Mouse (Mus musculus): ENCODE data around the gene Lhpp.

Lhpp gene

DNA sequence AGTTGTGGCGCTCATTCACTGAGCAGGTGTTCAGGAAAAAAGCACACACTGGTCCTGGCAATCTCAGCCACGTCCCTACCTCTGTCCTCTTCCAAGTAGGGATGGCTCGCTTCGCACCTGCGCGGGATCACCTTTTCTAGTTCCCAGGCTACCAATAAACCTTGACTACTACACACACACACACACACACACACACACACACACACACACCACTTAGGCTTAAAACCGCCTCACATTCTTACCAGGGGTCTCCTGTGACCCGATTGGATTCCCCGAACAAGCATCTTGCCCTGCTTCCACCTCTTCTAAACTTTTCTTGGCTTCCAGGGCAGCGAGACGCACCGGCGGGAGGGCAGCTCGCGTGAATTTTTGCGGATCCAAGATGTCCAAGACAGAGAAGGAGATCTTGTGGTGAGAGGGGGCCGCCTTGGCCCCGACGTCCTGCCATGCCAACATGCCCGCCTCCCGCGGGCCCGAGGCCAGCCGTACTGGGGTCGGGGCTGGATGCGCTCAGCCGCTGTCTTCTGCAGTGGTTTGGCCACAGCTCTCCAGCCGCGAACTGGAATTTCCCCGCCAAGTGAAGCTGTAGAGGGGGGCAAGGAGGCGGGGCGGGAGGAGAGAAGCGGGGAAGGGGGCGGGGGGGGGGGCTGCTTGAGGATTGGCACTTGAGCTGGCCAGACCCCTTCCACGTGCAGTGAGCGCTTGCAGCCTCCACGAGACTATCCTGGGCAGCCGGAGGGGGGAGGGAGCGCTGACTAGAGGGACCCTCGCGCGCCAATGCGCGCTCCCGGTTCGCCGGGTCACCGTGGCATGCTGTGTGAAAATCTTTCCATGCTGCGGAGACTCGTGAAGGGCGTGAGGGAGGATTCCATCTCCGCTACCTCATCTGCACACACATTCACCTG lies 11.1 kb upstream of the Lhpp start, which contains the start of gene Nkx1-2:
Gene Nkx1-2, minus strand, starts transcription at position 567 of the 905 bp plus-strand sequence.
- DNase-seq (ENCODE audit: low spot score in 2 of 2) = no peak

DNA sequence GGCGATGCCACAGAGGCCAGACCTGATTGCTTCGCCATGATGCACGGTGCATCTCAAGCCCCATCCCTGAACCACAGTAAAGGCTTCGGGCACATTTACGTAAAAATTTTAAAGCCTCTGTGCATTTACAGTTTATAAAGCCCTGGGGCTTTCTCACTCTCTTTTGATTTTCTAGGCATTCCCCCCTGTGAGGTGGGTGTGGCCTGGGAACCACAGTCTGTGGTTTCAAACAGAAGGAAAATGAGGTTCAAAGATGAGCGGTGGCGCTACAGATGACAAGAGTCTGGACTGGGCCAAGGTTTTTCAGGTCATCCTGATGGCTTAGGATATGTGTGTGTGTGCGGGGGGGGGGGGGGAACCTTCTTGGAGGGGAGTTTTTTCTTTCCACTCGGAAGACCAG lies 10.4 kb upstream of the Lhpp start:
- no peak for DNase-seq (ENCODE audit: low spot score in 2 of 2)

DNA sequence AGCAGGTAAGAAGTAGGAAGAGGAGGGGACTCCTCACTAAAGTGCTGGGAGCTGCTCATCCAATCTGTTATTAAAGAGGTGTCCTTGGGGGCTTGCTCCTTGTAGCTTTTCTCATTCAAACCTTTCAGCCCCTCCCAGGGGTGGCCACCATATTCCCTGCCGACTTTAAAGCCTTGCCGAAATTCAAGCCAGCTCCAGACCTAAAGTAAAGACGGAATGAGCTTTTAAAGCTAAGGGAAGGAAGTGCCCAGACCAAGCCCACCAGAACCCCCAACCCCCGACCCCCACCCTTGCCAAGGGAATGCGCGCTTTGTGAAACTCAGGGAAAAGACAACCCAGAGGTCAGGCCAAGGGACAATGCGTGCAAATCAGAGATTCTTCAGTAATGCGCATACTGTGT lies 9.5 kb upstream of the Lhpp start:
- no peak for DNase-seq (ENCODE audit: low spot score in 2 of 2)

DNA sequence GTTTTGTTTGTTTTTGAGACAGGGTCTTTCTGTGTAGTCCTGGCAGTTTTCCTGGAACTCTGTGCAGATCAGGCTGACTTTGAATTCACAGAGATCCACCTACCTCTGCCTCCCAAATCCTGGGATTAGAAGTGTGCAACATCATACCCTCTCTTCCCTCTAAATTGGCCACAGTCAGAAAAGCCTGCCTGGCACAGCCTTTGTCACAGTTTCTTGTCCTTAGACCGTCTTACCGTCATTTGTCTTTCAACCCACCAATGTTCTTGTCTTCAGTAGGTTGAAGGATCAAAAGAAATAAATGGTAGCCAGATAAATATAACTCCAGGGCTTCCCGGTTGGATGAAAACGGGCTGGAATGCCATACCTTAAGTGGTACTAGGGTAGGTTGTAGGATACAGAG lies 5.7 kb upstream of the Lhpp start:
- DNase-seq (ENCODE audit: low spot score in 2 of 2) = no peak

DNA sequence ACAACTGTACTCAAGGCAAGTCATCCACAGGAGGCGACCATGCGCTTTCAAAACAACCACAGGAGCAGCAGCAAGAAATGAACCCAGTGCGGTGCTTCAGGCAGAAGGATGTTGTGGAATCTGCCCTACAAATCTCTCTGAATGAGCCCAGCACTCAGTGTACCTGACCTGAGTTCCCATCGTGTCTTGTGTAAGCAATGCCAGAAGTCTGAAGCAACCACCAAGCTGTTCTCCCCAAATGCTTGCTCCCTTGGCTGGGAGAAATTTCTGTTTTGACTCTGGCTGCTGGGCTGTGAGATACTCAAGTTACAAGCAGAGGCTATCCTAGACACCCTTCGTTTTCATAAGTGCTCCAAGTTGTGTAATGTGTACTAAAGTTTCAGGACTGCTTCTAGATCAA lies 4.7 kb upstream of the Lhpp start:
- DNase-seq (ENCODE audit: low spot score in 2 of 2) = no peak

DNA sequence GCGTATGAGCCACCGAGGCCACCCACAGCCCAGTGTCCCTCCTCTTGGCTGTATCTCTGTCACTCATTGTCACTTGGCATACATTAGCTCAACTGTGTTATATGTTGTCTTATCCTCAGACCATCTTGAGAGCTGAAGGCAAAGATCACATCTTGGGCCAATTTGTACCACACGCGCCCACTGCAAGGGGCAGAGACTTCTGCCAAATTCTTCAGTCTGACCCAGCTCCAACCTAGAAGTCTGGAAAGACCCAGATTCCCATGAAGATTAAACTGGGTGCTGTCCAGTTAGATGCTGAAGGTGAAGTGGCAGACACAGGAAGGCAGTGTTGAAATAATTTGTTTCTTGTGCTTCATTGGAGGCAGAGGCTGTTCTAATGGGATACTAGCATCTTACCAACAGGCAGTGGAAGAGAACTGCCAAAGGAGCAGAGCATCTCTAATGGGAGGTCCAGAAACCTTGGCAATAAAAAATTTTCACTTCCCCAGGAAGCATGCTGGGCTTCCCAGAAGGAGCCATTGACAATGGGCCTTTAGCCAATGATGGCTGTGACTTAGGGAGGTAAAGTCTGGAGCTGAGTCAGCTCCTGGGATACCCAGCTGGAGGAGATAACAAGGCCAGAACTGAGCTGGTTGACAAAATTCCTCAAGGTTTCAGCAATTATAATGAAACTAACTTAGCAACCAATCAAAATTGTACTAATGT lies 2.0 kb upstream of the Lhpp start:
- no peak for DNase-seq (ENCODE audit: low spot score in 2 of 2)

DNA sequence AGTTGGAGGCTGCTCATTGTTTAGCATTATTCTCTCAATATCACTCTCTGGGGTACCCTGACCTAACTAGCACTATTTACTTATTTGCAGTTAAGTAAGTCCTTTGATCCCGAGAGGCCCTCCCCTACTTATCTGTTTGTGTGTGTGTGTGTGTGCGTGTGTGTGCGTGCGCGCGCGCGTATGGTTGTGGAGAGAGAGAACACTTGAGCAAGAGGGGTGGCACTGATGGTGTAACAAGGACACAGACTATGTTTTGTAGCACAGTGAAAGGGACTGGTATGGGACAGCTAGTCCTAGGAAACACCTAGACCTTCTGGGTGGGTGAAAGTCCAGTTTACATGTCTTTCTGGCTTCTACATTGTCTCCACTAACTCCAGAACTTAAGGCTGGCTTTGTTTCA lies 1.1 kb downstream of the Lhpp start:
- no peak for DNase-seq (ENCODE audit: low spot score in 2 of 2)

DNA sequence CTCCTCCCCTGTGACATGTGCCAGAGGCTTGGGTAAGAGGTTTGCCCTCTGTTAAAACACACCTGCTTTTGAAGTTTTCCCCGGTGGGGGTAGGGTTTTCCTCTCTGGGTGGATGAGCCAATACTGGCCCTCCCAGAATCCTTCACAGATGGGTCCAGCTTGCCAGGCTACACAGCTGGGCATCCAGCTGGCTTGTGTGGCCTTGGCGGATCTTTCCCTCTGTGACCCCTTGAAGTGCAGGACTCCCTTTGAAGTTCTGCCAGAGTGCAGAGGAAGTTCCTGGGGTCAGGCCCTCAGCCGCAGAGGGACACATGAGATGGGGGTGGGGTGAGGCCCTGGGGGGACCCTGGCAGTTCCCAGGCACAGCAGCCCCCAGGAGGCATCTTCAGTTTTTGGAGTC lies 4.9 kb downstream of the Lhpp start:
- no peak for DNase-seq (ENCODE audit: low spot score in 2 of 2)

DNA sequence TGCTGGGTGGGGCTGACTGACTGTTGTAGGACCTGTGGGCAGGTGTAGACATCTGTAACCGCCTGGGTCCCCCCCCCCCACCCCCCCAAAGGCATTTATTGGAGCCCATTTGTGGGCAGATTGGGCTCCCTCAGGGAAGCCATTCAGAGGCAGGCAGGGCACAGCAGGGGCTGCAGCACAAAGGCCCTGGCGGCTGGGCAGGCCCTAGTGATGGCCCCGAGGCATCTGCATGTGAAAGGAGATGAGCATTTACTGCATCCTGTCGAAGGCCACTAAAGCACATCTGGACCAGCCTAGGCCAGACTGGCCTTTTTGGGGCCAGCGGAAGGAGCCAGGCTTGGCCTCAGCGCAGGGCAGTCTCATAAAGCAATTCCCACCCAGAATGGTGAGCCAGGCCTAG lies 6.0 kb downstream of the Lhpp start:
- no peak for DNase-seq (ENCODE audit: low spot score in 2 of 2)

DNA sequence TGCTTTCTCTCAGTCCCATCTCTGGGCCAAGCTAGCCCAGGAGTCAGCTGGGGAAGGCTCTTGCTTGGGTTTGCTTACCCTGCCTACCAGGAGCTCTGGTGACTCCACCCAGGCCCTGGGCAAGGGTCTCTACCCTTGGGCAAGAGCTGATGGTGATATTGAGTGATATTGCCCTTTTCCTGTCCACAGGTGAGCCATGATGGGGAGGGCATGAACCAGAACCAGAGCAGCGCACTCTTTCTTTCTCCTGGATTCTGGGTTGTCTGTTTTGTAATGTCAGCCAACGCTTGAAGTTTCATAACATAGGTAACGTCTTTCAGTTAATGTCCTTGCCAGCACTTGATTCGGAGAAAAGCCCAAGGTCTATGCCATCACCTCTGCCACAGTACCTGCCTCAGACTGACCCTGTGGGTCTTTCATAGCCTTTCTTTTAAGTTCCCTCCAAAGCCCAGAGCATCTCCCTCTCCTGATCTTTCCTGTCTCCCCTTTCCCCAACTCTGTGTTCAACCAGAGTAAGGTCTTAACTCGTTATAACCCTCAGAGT lies 6.7 kb downstream of the Lhpp start:
- no peak for DNase-seq (ENCODE audit: low spot score in 2 of 2)

DNA sequence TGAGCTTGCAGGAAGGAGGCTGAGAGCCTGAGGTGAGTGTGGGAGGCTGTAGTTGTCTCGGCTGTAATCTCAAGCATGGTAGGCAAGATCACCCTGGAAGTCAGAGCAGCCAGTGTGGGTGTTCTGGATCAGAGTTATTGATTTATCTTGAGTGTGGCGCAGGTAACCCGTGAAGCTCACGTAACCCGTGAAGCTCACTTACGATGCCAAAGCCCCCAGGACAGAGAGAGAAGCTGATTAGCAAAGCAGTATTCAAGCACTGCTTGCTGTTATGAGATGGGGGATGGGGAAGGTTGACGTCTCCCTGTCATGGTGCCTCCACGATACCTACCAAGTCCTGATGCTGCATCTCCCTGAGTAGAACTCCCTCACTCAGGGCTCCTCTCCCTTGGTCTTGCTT lies 9.1 kb downstream of the Lhpp start:
- DNase-seq (ENCODE audit: low spot score in 2 of 2) = no peak

DNA sequence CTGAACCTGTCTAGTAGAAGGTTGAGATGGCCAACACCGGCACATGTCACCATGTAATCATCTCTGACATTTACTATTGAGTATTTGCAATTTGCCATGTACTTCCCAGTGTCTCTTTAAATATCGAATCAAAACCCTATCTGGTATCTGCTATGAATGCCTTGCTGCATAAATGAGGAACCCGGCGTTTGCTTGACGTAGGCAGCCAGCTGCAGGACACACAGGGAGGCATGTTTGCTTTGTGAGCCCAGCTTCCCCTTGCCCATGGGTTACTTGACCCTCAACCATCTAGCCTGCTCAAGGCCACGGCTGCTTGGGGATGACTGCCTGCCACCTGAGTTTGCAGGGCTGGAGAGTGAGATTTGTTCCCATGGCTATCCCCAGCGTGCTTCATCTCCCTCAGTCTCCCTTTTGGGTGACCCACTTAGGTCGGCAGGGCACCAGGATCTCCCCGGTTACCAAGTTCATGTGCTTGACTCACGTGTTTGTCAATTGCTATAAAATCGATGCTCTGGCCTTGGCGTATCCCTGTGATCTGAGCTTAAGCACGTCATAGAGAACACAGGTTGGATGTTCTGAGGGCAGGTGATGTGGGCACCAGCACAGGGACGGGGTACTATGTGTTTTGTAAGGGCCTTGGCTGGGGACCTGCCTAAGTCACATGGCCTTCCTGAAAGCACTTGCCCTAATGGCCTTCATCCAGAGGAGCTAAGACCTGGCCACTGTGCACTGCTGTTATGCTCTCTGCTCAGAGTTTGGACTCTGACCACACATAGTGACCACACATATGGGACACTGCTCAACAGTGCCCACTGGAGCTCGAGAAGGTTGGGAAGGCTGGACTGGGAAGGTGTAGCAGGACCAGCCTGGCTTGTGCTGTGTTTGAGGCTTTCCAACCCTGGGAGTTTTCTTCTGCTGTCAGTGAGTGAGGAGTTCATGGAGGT lies 9.8 kb downstream of the Lhpp start:
- DNase-seq (ENCODE audit: low spot score in 2 of 2) = no peak

DNA sequence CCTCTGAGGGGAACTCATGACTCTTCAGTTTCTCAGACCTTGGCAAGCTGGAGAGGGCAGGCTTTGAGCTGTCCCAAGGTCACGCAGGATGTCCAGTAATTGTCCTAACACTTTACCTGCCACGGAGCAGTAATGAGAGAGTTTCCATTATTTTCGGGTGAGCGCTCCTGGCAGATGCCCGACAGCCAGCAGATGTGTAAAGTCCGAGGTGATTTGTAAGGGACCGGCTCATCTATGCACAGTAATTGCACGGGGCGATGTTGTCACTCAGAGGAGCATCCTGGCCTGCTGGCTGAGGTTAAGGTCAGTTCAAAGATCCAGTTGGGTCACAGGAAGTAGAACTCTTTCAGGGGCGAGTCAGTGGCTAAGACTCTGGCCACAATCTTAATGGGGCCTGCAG lies 13.7 kb downstream of the Lhpp start:
- no peak for DNase-seq (ENCODE audit: low spot score in 2 of 2)

DNA sequence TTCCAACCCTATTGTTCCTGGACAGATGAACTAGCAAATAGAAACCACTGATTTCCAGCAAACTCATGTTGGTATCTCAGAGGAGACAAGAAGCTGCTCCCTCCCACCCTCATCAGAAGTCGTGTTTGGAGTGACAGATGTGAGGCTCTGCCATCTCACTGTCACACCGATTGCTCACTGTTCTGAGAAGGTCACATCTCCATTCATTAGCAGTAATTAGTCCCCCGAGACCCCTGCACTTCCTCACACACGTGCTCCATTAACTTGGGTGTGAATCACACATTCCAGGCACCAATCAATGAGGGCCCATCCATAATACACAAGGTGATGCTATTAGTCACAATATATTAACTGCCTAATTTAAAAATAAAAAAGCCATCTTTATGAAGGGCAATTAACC lies 15.7 kb downstream of the Lhpp start:
- DNase-seq (ENCODE audit: low spot score in 2 of 2) = no peak

DNA sequence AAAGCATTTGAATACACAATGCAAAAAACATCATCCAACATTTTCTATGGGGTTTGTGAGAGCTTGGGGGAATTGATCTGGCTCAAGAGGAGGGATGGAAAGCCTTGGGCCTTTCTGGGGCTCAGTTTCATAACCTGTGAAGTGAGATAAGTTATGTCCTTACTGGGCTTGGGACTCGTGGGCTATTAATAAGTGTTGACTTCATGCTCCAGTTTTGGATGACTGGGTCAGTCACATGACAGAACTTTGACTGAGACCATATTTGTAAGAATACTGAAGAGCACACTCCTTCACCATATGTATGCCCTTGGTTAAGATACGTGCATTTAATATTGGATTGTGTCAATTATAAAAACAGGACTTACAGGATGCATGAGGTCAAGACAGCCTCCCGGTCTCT lies 17.0 kb downstream of the Lhpp start:
- DNase-seq (ENCODE audit: low spot score in 2 of 2) = peak; percentile 51 to 56

DNA sequence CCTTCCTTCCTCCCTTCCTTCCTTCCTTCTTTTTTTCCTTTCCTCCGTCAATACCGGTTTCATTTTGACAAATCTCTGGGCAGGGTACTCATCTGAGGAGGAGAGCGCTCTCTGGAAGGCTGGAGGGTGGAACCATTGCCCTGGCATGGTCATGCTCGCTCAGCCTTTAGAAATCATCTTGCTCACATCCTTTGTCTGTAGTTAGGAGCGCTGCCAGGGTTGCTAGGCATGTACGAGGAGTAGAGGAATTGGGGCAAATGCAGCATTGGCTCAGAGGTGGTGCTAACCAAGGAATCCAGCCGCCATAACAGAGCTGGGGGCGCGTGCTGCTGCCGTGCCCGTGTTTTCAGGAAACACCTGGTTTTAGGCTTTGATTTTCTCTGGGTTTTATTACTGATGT lies 20.9 kb downstream of the Lhpp start:
- no peak for DNase-seq (ENCODE audit: low spot score in 2 of 2)

DNA sequence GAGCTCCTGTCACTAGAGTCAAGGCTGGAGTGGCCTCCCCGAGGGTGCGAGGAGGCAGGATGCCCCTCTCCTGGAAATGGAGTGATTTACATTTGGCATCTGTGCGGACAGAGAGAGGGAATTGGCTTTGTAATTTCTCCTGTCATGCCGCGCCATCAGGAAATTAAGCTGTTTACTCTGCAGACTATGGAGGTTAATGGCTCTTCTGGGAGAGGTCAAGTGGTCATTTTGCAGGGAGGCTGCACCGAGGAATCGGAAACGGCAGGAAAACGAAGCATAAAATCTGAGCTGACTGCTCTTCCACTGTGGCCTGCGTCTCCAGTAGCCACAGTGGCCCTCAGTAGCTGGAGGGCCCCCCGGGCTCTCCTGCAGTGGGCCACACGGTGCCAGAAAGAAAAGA lies 26.9 kb downstream of the Lhpp start:
- DNase-seq (ENCODE audit: low spot score in 2 of 2) = no peak

DNA sequence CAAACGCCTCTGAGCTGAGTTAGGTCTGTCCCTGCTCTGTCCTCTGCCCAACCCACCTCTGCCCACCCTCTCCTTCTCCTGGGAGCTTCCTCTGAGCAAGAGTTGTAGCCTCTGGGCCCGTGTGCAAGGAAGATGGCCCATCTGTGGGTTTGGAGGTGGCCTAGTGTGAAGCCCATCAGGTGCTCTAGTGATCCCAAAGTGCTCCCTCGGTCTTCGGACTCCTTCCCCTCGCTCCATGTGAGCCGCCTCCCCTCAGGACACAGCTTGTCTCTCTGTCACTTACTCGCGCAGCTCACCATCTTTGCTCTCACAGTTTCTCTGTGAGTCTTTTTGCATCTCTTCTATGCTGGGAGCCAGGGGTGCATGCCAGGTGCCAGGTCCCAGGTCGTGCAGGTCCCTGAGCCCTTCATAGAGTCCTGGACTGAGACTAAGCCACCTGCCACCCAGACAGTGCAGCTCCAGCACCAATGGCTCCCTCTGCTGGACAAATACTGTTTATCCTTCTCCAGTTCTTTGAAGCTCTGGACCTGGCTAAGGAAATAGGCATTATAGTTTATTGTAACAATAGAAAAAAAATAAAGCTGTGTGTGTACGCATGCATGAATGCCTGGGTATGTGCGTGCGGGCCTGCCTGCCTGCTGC lies 28.1 kb downstream of the Lhpp start:
- peak in 1 of 2 experiments; percentile 42 for DNase-seq (ENCODE audit: low spot score in 2 of 2)

DNA sequence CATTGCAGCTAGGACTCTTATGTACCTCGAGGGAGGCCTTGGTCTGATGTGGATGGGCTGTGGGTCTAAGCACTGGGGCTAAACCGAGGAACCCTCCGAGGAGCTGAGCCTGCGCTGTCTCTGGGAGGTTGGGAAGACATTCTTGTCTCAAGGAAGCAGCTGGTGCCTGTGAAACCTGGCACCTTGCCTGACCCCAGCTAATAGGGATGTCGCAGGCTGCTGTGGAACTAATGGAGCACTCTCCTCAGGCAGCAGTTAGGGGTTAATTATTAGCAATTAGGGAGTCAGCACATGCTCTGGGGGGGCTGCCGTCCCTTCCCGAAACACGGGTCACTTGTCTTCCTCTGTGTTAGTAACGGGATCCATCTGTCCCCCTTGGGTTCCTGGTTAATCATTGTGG lies 30.5 kb downstream of the Lhpp start:
- DNase-seq (ENCODE audit: low spot score in 2 of 2) = no peak

DNA sequence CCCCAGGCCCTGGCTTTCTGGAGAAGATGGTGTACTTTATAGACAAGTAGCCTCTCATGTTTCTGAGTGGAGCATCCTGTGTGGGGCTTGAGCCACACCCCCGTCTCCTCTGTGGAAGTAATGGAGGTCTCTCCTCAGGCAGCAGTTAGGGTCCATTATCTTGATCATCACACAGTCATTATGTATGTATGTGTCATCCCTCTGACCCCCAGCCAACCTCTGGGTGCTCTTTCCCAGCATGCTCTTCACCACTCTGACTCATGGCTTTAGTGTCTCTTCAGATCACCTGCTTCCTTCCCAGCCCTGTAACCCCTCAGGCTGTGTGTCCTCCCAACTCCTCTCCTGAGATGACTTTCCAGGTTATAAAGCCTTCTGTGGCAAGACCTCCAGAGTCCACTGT lies 31.2 kb downstream of the Lhpp start:
- no peak for DNase-seq (ENCODE audit: low spot score in 2 of 2)

DNA sequence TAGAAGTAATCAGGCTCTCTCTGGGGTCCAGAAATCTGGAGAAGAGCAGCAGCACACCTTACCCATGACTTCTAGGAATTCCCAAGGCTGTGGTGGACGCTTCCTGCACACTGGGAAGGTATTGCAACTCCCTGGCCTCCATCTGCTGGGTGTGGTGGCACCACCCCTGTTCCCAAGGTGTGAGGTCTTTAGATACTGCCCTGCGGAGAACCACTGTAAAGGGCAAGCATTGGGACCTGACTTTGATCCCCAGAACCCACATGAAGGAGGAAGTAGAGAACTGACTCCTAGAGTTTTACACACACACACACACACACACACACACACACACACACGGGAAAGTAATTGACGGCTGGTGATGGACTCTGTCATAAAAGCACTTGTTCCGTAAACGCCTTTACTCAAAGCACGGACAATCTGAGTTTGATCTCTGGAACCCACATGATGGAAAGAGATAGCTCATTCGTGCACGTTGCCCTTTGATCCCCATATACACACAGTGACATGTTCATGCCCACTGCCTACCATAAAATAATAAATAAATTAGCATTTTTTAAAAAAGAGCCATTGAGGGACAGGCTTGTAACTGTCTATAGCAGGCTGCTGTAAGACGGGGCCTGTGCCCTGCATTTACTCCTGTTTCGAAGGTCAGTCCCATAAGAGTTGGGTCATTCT lies 34.3 kb downstream of the Lhpp start:
- DNase-seq (ENCODE audit: low spot score in 2 of 2) = no peak

Data from heart, adult 9 months (tissue).